45 mouse cellular contexts compared by ENCODE assay signal in genomic region chr5:76383673-76384072, GRCm38 (mm10). TPM values are rescaled to one million over a fixed set of nuclear protein-coding genes. Genes with fewer than 3 reads are reported as not detected.
A peak's percentile ranks its signal among the peaks of the same experiment; 100 is the strongest.
DNase-seq lines count a peak whose midpoint lies in the region; ATAC-seq lines count a peak whose summit lies in the region.
"Had no signal": no experiment of that assay in that cellular context is flagged by ENCODE, and none has a peak within 500 bp of the region (broad histone marks: within the 10 kb centered on the region; RNA-seq: fewer than 3 reads in every experiment).

No protein-coding gene starts in this region.

- intact Hi-C loops in left cerebral cortex, postnatal 4 days (cut with DNase I) = no loop called here
- intact Hi-C loops in left cerebral cortex, postnatal 14 days (cut with DNase I) = no loop called here
- intact Hi-C loops in gastrocnemius, postnatal 14 days (cut with DNase I; ENCODE audit: low total_unique reads) = no loop called here

- H3K4me3 ChIP-seq in intestine, embryonic 16.5 days (ENCODE audit: low read length) = no peak overlapping the region
- H3K4me3 ChIP-seq: erythroblast, embryonic 14.5 days; heart, embryonic 15.5 days; intestine, embryonic 15.5 days; layer of hippocampus, adult 2 months; limb, embryonic 10.5 days; limb, embryonic 15.5 days; liver, embryonic 13.5 days; midbrain, embryonic 13.5 days had no signal

- WGBS in intestine, embryonic 16.5 days = 82% methylated on average over 6 of the region's 6 CpGs

- no peaks in the 10 kb centered on the region for H3K27me3 ChIP-seq in intestine, embryonic 16.5 days (replicated peaks; ENCODE audit: control insufficient read depth, insufficient read depth, low read length)
- H3K27me3 ChIP-seq: CH12.LX; heart, embryonic 15.5 days; intestine, embryonic 15.5 days; limb, embryonic 15.5 days; liver, embryonic 13.5 days; midbrain, embryonic 13.5 days had no signal

- ATAC-seq in frontal cortex, adult (ENCODE audit: low TSS enrichment) = peak; percentile 95
- no peak for ATAC-seq in intestine, embryonic 16.5 days
- ATAC-seq: activated CD4-positive, CD25-positive, alpha-beta regulatory T cell, adult 4 months; forebrain, embryonic 16.5 days; hindbrain, embryonic 16.5 days; intestine, embryonic 15.5 days; midbrain, embryonic 13.5 days had no signal

- DNase-seq in frontal cortex, postnatal 10 days (ENCODE audit: low spot score in 2 of 2) = no peak
- peak; percentile 12 to 49 for DNase-seq in left cerebral cortex, adult 18-20 months (ENCODE audit: low spot score in 2 of 2)
- DNase-seq in left cerebral cortex, postnatal 4 days = no peak
- DNase-seq in brain, adult 2 months (ENCODE audit: low read depth, low spot score) = peak; percentile 71
- peak; percentile 30 to 39 for DNase-seq in left cerebral cortex, postnatal 14 days (ENCODE audit: low spot score in 2 of 2)
- DNase-seq in gastrocnemius, postnatal 14 days = no peak
- DNase-seq: adrenal gland, adult 2 months; cerebellum, adult 11 months; cerebellum, postnatal 10 days; kidney, adult 8-10 months; kidney, postnatal 36 days; liver, embryonic 13.5 days; lung, adult 18-20 months; lung, postnatal 10 days; retina, postnatal 1 day; spleen, adult 18-20 months; thymus, adult 18-20 months; thymus, postnatal 25 days had no signal

- H3K9ac ChIP-seq in intestine, embryonic 16.5 days (ENCODE audit: low read depth, low read length) = no peak overlapping the region
- H3K9ac ChIP-seq: heart, embryonic 15.5 days; intestine, embryonic 15.5 days; limb, embryonic 15.5 days; liver, embryonic 13.5 days; midbrain, embryonic 13.5 days had no signal

- H3K4me2 ChIP-seq in intestine, embryonic 16.5 days (ENCODE audit: low read depth, low read length) = no peak overlapping the region
- H3K4me2 ChIP-seq: heart, embryonic 15.5 days; intestine, embryonic 15.5 days; limb, embryonic 15.5 days; liver, embryonic 13.5 days; midbrain, embryonic 13.5 days had no signal

- no peaks in the 10 kb centered on the region for H3K36me3 ChIP-seq in intestine, embryonic 16.5 days (ENCODE audit: control insufficient read depth, insufficient read depth, low read length)
- H3K36me3 ChIP-seq: heart, embryonic 15.5 days; intestine, embryonic 15.5 days; limb, embryonic 10.5 days; limb, embryonic 15.5 days; liver, embryonic 13.5 days; midbrain, embryonic 13.5 days had no signal

- H3K9me3 ChIP-seq in intestine, embryonic 16.5 days (ENCODE audit: control insufficient read depth, low read length) = no peaks in the 10 kb centered on the region
- H3K9me3 ChIP-seq: heart, embryonic 15.5 days; intestine, embryonic 15.5 days; limb, embryonic 10.5 days; limb, embryonic 15.5 days; liver, embryonic 13.5 days; midbrain, embryonic 13.5 days had no signal

- no peak overlapping the region for H3K27ac ChIP-seq in intestine, embryonic 16.5 days (ENCODE audit: low read length)
- H3K27ac ChIP-seq: heart, embryonic 15.5 days; intestine, embryonic 15.5 days; layer of hippocampus, adult 2 months; limb, embryonic 10.5 days; limb, embryonic 15.5 days; liver, embryonic 13.5 days; macrophage; midbrain, embryonic 13.5 days had no signal

- no peaks in the 10 kb centered on the region for H3K4me1 ChIP-seq in intestine, embryonic 16.5 days (ENCODE audit: control insufficient read depth, insufficient read depth, low read length)
- H3K4me1 ChIP-seq: heart, embryonic 15.5 days; intestine, embryonic 15.5 days; limb, embryonic 10.5 days; liver, embryonic 13.5 days; midbrain, embryonic 13.5 days had no signal

RNA-seq across cellular contexts. Expression of gene Nmu, which starts 20.1 kb away (rescaled TPM):
- total RNA-seq in left cerebral cortex, adult 18-20 months (2021) = not detected
- not detected for total RNA-seq in left cerebral cortex, postnatal 4 days (2021)
- not detected for total RNA-seq in left cerebral cortex, postnatal 14 days (2021)
- total RNA-seq in gastrocnemius, postnatal 14 days (2021) = not detected
- 0.27 and 0.34 TPM in 2 replicates for polyA plus RNA-seq in intestine, embryonic 16.5 days (2015; fragmentation: Nextera tagmentation; extraction: Ambion mirVana)
- total RNA-seq: adrenal gland, postnatal 4 days; CH12.LX; common myeloid progenitor, adult 5-6 weeks; gastrocnemius, adult 18-20 months; heart, postnatal 25 days; layer of hippocampus, adult 2 months; layer of hippocampus, postnatal 14 days; megakaryocyte-erythroid progenitor cell, adult 5-6 weeks had no signal
- polyA plus RNA-seq: activated CD4-positive, CD25-positive, alpha-beta regulatory T cell, adult 4 months; adrenal gland, adult 2 months; embryonic facial prominence, embryonic 14.5 days; erythroblast, embryonic 14.5 days; forebrain, embryonic 11.5 days; forebrain, embryonic 16.5 days; heart, embryonic 15.5 days; hindbrain, embryonic 11.5 days; liver, embryonic 13.5 days; macrophage; midbrain, embryonic 13.5 days had no signal

RNA-seq across cellular contexts. Expression of gene Pdcl2, which starts 52.7 kb away (rescaled TPM):
- not detected for total RNA-seq in left cerebral cortex, adult 18-20 months (2021)
- total RNA-seq in left cerebral cortex, postnatal 4 days (2021) = not detected
- not detected for total RNA-seq in left cerebral cortex, postnatal 14 days (2021)
- total RNA-seq in gastrocnemius, postnatal 14 days (2021) = not detected
- polyA plus RNA-seq in intestine, embryonic 16.5 days (2015; fragmentation: Nextera tagmentation; extraction: Ambion mirVana) = not detected in 2 replicates
- total RNA-seq: adrenal gland, adult 2 months; adrenal gland, postnatal 4 days; CH12.LX; common myeloid progenitor, adult 5-6 weeks; gastrocnemius, adult 18-20 months; heart, postnatal 25 days; layer of hippocampus, adult 2 months; layer of hippocampus, postnatal 14 days; megakaryocyte-erythroid progenitor cell, adult 5-6 weeks had no signal
- polyA plus RNA-seq: activated CD4-positive, CD25-positive, alpha-beta regulatory T cell, adult 4 months; adrenal gland, adult 2 months; C2C12; embryonic facial prominence, embryonic 14.5 days; erythroblast, embryonic 14.5 days; forebrain, embryonic 11.5 days; forebrain, embryonic 16.5 days; gonadal fat pad, adult 2 months; heart, embryonic 15.5 days; hindbrain, embryonic 11.5 days; hindbrain, embryonic 16.5 days; intestine, embryonic 15.5 days; limb, embryonic 10.5 days; limb, embryonic 15.5 days; liver, embryonic 13.5 days; macrophage; midbrain, embryonic 13.5 days; neural tube, embryonic 14.5 days; stomach, embryonic 16.5 days had no signal

Comparison
In these comparisons a context has a peak if more than half of its experiments do, and no peak if none do; other contexts are left out.
1. DNase-seq: peak in left cerebral cortex, adult 18-20 months (2 of 2), brain, adult 2 months (single experiment) and left cerebral cortex, postnatal 14 days (2 of 2); none in frontal cortex, postnatal 10 days (0 of 2), left cerebral cortex, postnatal 4 days (single experiment) and gastrocnemius, postnatal 14 days (single experiment).